Mouse (Mus musculus) small intestine, adult 2 months (tissue): ENCODE data around the gene Gpr153.

Source experiments
- CTCF ChIP-seq: fragments of 200-500 bp; IDR thresholded peaks from 2 replicates; pipeline ENCODE4 v1.5.1; 2012; ENCODE audit warnings: low read depth, mild to moderate bottlenecking, control low read depth, inconsistent platforms, low read length, moderate library complexity, mixed read lengths; ENCODE audit not compliant: insufficient replicate concordance, insufficient read length; ENCODE audit errors: extremely low read depth
- POLR2A ChIP-seq: fragments of 200-500 bp; IDR thresholded peaks from 2 replicates; pipeline ENCODE4 v1.6.1; 2012; ENCODE audit warnings: low read depth, mild to moderate bottlenecking, control low read depth, inconsistent platforms, low read length, moderate library complexity

DNA sequence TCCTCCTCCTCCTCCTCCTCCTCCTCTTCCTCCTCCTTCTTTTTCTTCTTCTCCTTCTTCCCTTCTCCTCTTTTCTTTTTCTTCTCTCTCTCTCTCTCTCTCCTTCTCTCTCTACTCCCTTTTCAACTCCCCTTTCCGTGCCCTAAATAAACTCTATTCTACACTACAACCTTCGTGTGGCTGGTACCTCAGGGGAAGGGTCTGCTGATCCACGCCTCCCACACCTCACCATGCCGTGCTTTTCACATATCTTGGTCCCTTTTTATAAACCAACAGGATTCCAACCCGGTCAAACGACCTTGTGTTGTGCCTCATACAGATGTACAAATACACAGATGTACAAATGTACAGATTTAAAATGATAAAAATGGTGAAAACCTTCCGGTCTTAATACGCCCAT, 22.3 kb downstream of the Gpr153 start:
- no peak for TF ChIP-seq CTCF
- TF ChIP-seq POLR2A, result no peak
